Mouse (Mus musculus) adrenal gland, adult 8-10 months (tissue): ENCODE results near the gene Swap70. TPM values are rescaled to one million over a fixed set of nuclear protein-coding genes. Genes with fewer than 3 reads are reported as not detected.

Source experiments
- DNase-seq: peaks from one replicate; pipeline ENCODE4 v3.0.0; 2022
- total RNA-seq, 4 experiments: library from RNA; stranded (reverse); gene quantifications; 2 replicates each; pipeline ENCODE4 v1.2.4; 2022

The Swap70 gene
- total RNA-seq, 4 experiments from 2014 or later = 16.0 to 28.7 (median 21.2) TPM

GRCm38 (mm10) chr7:110239590-110239989 lies 18.1 kb downstream of the Swap70 start:
- DNase-seq = no peak

DNA sequence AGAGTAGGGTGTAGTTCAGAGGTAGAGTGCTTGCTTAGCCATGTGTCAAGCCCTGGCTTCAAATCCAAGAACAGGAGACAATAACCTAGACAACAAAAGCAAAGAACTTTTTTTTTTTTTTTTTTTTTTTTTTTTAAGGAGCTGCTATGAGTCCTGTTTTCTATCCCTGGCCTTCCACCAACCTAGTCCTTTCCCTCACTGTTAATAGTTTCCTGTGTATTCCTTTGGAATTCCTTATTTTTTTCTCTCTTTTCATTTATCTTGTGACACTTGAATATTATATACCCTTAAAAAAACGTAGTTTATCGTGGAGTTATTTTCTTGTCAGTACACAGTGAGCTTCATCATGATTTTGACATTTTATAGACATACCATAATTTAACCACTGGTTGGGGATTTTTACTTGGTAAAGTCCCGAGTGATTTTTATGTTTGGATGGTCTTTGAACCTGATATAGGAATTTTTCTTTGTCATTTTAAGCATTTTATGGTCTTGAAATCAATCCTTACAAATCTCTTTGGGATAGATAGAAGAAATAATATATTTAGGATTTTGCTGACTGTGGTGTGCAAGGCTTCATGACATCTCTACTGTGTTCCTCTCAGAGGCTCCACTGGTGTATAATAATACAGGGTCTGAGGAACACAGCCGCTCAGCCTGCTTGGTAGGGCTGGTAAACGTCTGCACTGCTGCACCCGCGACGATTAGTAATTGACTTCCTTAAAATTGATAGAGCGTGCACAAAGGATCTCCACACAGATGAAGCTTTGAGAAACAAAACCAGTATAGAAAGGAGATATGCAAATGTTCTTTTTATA lies 20.2 kb downstream of the Swap70 start:
- no peak for DNase-seq

DNA sequence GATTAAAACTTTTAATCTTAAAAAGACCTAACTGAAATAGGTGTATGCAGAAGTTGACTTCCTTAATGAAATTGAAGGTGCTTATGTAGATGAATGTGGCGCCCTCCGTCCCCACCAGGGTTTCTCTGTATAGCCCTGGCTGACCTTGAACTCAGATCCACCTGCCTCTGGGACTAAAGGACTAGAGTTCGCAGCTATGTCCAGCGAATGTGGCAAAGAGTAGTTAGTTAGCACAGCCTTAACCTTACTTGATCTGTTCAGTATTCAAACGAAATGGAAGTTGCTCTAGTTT lies 20.7 kb downstream of the Swap70 start:
- DNase-seq = no peak

- DNase-seq = no peak
These were observed 23.6 kb downstream of the Swap70 start for GRCm38 (mm10) chr7:110245128-110245527.

GRCm38 (mm10) chr7:110246526-110246925 lies 25.0 kb downstream of the Swap70 start:
- DNase-seq = no peak

DNA sequence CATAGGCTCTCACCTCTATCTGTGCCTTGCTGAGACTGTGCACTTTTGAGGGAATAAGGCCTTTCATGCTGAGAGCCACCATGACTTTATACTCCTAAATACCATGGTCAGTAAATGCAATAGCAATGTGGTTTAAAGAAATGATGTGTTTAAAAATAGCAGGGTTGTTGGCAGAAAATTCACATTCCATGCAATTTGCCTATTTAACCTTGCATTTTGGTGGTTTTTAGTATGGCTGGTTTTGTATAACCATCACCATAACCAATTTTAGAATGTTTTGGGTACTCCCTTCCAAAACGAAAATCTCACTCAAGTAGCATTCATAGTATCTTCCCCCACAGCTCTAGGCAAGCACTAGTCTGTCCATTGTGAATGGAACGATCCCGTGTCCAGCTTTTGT lies 26.3 kb downstream of the Swap70 start:
- DNase-seq = no peak

GRCm38 (mm10) chr7:110248677-110249076 lies 27.2 kb downstream of the Swap70 start:
- no peak for DNase-seq

DNA sequence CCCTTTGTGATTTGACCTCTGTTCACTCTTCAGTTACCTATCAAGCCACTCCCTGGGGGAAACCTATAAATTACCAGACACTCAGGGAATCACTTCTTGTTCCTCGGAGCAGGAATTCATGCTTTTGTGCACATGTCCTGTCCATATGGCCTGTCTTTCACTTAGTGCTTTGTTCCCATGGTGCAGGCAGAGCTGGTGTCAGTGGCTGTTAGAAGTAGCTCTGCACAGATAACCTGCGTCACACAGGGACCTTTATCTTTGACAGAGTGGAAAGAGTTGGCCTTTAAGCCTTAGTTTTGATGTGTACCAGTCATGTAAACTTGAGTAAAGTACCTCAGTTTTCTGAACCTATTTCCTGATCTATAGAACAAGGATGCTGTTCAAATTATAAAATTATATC lies 32.4 kb downstream of the Swap70 start:
- no peak for DNase-seq

DNA sequence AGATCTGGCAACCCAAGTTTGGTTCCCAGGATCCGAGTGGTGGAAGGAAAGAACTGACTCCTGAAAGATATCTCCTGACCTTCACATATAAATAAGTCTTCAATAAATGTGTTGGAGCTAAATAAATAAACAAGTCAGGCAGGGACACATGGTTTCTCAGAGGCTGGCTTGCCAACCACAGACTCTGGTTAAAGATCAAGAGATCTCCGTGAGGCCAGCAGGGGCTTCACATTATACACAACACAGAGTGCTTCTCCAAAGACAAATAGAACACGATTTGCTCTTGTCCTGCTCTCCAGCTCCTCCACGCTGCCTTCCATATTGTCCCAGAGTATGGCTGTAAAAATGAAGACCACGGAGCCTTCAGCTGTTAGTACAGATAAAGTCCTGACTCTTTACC lies 32.9 kb downstream of the Swap70 start:
- no peak for DNase-seq

GRCm38 (mm10) chr7:110257059-110257458 lies 35.5 kb downstream of the Swap70 start:
- DNase-seq = no peak

GRCm38 (mm10) chr7:110258196-110258950 lies 36.9 kb downstream of the Swap70 start:
- DNase-seq = peak; percentile 31

- peak; percentile 35 for DNase-seq
These were observed 38.6 kb downstream of the Swap70 start for GRCm38 (mm10) chr7:110259966-110260711.

DNA sequence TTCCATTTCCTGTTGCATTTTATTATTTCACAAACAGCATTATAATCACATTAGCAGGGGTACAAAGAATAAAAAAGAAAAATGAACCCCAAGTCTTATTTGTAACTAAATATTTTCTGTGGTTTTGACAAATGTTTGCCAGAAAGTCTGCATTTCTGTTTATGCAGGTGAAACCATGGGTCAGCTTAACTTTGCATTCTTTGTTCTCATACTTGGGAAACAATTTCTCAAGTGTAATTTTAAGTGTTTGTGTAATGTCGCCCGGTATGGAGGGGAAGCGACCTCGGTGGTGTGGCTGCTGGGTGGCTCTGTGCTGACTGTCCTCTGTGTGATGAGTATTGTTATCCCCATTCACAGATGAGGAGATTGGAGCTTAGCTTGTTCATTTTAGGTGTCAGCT lies 40.3 kb downstream of the Swap70 start:
- DNase-seq = no peak

DNA sequence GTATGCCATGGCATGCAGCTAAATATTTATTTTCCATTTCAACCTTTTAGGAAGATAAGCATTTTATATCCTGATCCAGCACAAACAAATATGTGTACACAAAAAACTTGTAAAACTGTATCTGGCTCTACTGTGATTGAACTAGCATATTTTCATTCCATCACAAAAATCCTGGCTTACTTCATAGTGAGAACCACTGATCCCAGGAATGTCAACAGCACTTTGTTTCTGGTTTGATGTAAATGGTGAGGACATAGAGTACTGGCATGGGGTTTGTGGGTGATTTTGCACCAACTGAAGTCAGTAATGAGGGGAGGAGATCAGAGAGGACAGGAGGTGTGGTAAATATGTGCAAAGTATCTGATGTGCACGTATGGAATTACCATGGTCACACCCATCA lies 41.1 kb downstream of the Swap70 start:
- DNase-seq = no peak

DNA sequence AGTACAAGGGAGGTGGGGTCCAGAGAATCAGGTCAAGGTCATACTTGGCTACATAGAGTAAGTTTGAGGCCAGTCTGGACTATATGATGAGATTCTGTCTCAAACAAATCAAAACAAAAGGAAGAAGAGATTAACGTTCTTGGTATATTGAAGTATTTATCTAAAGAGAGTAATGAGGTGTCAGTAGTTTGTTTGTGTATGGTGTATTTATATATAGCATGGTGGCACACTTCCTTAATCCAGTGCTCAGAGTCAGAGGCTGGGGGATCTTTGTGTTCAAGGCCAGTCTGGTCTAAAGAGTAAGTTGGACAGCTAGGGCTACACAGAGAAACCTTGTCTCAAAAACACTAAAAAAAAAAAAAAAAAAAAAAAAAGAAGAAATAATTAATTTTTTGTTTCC lies 42.0 kb downstream of the Swap70 start:
- no peak for DNase-seq

DNA sequence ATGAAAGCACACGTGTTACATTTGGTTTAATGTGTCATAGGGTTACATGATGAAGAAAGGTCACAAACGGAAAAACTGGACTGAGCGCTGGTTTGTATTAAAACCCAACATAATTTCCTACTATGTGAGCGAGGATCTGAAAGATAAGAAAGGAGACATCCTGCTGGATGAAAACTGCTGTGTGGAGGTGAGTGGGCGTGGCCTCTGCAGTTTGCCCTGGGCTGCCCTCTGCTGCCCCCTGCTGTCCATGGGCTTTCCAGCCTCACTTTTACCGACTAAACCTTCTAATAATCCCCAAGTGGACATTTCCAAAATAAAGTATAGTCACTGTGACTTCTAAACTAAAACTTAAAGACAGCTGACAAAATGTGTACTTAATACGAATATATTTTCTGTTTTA lies 44.3 kb downstream of the Swap70 start:
- peak; percentile 73 for DNase-seq

DNA sequence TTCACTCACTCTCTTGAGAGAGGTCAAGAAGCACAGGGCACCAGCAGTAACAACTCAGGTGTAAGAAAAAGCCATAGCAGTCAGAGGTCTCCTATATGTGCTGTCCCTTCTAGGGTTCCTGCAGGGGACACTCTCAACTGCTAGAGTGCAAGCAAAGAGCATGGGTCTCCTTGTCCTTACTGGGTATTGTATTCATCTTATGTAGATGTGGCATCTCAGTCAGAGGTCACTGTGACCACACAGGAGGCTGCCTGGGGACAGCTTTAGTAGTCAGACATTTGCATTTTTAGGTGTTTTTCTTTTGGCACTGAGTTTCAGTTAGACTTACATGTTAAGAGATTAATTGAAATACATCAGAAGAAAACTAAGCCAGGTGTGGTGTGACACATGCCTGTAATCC lies 45.5 kb downstream of the Swap70 start:
- no peak for DNase-seq

- DNase-seq = no peak
These were observed 46.5 kb downstream of the Swap70 start for GRCm38 (mm10) chr7:110267994-110268393.

GRCm38 (mm10) chr7:110268511-110268910 lies 47.0 kb downstream of the Swap70 start:
- DNase-seq = no peak

DNA sequence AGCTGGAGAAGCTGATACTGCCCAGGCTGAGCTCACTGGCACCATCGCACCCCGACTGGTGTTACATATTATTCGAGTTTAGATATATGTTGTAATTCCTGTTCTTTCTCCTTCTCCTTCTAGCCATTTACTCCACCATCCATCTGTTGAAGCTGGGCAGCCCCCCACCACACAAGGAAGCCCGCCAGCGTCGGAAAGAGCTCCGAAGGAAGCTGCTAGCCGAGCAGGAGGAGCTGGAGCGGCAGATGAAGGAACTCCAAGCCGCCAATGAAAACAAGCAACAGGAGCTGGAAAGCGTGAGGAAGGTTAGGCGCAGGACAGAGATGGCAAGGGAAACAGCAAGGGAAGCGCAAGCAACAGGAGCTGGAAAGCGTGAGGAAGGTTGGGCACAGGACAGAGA lies 48.3 kb downstream of the Swap70 start:
- DNase-seq = no peak

GRCm38 (mm10) chr7:110270455-110270854 lies 48.9 kb downstream of the Swap70 start:
- DNase-seq = no peak

DNA sequence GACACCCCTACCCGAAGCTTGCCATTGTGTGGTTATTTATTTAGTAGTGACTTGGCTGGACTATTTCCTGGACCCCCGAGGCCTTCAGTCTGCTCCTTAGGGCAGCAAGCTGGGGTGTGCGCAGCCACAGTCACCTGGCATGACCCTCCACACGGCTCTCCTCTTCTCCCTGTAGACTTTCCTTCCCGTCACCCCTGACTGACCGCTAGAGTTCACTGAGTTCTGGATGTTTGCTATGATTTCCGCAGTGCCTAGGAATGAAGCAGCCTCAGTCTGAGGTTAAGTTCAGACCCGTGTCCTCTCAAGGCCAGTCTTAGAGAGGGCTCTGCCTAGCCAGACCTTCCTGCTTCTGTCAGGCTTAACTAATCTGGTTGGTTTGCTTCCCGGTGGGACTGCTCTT lies 50.3 kb downstream of the Swap70 start:
- DNase-seq = no peak

- no peak for DNase-seq
These were observed 50.9 kb downstream of the Swap70 start for GRCm38 (mm10) chr7:110272434-110272833.
